Mouse (Mus musculus) lung, embryonic 14.5 days (tissue): ENCODE data around the gene Rpl15. TPM values are rescaled to one million over a fixed set of nuclear protein-coding genes. Genes with fewer than 3 reads are reported as not detected.

Source experiments
- ATAC-seq: fragments of 200-750 bp; cut with Nextera tagmentation; 2 replicates; pipeline ENCODE4 v1.8.0; 2017; ENCODE audit warnings: mild to moderate bottlenecking, moderate TSS enrichment, moderate library complexity; ENCODE audit not compliant: insufficient read depth
- DNase-seq: peaks from one replicate; pipeline ENCODE4 v3.0.0-alpha.2; 2015
- H3K27ac ChIP-seq: fragments of 300-500 bp; sonication (generic); 2 replicates; pipeline ENCODE4 v1.5.1; 2014; ENCODE audit warnings: low read depth, mild to moderate bottlenecking, moderate library complexity
- H3K27me3 ChIP-seq: fragments of 300-500 bp; sonication (generic); 2 replicates; pipeline ENCODE4 v1.6.1; 2014; ENCODE audit warnings: low read length, control low read depth; ENCODE audit not compliant: insufficient read depth
- H3K36me3 ChIP-seq: fragments of 300-500 bp; sonication (generic); 2 replicates; pipeline ENCODE4 v1.6.1; 2014; ENCODE audit warnings: control low read depth; ENCODE audit not compliant: insufficient read depth
- H3K4me1 ChIP-seq: fragments of 300-500 bp; sonication (generic); 2 replicates; pipeline ENCODE4 v1.6.1; 2014; ENCODE audit warnings: antibody characterized with exemption, control low read depth; ENCODE audit not compliant: insufficient read depth
- H3K4me2 ChIP-seq: fragments of 300-500 bp; sonication (generic); 2 replicates; pipeline ENCODE4 v1.6.1; 2014; ENCODE audit warnings: mild to moderate bottlenecking
- H3K4me3 ChIP-seq: fragments of 300-500 bp; sonication (generic); 2 replicates; pipeline ENCODE4 v1.5.1; 2014; ENCODE audit warnings: low read depth, low read length
- H3K9ac ChIP-seq: fragments of 300-500 bp; sonication (generic); 2 replicates; pipeline ENCODE4 v1.6.1; 2014
- H3K9me3 ChIP-seq: fragments of 300-500 bp; sonication (generic); 2 replicates; pipeline ENCODE4 v1.6.1; 2016; ENCODE audit warnings: low read depth, low read length, control low read depth
- CTCF ChIP-seq: IDR thresholded peaks from 2 replicates; pipeline ENCODE4 v1.5.1; 2016; ENCODE audit warnings: antibody characterized with exemption, low read depth
- WGBS: fragments of 180-500 bp; shearing (Covaris S2); extraction: QIAGEN DNeasy Blood & Tissue Kit; methylation state at CpG from one replicate; pipeline ENCODE4 v1.1.7; 2014; 5-methylcytosine and 5-hydroxymethylcytosine counted together
- polyA plus RNA-seq: library from polyadenylated mRNA; unstranded; fragments of >200 nt; fragmentation: Nextera tagmentation; extraction: Ambion mirVana; gene quantifications from 2 replicates; pipeline ENCODE4 v1.2.1, GENCODE M21; 2014

Gene Rpl15
- 533 and 550 TPM in 2 replicates for polyA plus RNA-seq

DNA sequence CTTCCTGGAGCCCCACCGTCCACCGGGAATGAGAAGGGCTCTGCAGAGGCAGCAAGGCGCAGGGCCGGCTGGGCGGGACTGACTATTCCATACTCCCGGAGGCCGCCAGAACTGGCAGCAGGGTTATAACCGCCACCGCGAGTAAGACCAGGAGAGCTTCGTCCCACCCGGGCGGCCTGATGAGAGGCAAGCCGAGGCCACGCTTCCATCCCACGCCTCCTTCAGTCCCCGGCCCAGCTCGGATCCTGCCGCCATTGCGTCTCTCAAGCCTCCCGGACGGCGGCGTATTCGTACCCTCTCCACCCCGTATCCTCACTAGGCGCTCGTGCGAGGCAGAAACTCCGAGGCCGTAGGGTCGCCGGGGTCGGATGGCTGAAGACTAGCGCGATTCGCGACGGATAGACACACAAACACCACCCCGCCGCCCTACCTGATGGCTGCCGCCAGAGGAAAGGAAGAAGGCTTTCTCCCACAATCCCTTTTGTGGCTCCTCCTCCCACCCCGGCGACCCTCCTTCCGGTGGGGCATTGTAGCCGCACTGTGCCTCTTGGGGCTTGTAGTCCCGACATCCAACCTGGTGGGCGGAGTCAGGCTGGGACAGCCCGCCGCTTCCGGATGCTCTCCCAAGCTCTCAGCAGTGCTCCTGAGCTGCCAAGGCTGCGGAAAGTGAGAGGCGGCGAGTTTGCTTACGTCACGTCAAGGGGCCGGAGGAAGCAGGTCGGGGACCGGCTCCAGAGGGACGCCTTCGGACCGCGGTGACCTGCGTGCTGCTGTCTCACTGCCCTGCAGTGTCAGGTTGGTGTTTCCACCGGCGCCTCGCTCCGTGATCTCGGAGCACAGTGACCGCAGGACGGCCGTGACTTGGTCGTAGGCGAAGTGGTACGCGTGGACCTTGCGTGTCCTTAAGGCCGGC, at the start of gene Rpl15, which contains the start of gene Nkiras1:
TSS of gene Rpl15 (minus strand) at position 863 of the 913 bp plus-strand sequence.
TSS of gene Nkiras1 (plus strand) at position 608 of the 913 bp plus-strand sequence.
- Histone ChIP-seq H3K9me3 (no peaks in the 10 kb centered on the region), H3K27me3 (no peaks in the 10 kb centered on the region), H3K4me3 (peak within 1 kb of the TSS; percentile 89), H3K4me1 (no peaks in the 10 kb centered on the region), H3K36me3 (peaks cover 30% of the 10 kb centered on the region), H3K27ac (peak within 1 kb of the TSS; percentile 85), H3K4me2 (peak within 1 kb of the TSS; percentile 72), H3K9ac (peak within 1 kb of the TSS; percentile 95)
- peak; percentile 18; the same call in 1 of the 2 replicates for TF ChIP-seq CTCF
- ATAC-seq: peak; percentile 100
- under 1% methylated on average over 78 of the region's 78 CpGs for WGBS
- peak; percentile 99 for DNase-seq

DNA sequence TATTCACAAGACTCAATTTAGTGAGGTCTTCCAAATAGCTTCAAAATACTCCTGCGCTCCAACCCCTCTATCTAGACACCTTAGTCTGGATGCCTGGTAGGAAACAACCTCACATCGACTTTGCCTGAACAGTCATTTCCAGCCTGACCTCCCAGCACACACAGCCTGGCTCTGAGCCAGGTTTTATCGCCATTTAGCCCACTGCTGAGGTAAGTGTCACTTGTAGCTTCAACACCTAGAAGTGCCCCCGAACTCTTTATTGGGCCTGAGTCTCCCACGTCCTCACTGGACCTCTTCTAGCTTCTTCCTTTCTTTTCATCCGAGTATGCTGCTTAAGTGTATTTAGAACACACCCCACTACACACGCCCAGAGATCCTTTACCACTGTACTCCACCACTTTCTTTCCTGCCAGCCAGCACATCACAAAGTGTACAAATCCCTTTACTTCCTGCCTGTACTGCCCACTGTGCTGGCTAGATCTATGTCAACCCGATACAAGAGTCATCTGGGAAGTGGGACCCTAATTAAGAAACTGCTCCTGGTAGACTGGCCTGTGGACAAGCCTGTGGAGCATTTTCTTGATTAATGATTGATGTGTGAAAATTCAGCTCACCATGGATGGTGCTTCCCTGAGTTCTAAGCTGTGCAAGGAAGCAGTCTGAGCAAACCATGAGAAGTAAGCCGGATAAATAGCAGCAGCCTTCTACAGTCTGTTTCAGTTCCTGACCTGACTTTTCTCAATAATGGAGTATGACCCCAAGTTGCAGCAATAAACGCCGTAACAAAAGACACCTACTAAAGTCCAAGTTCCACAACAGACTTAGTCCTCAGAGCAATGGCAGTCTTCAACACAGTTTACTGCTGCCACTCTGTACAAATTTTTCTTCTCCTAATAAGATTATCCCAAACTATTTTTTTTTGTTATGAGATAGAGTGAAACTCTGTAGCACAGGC, 46.5 kb upstream of the Rpl15 start:
- Histone ChIP-seq H3K9me3 (no peaks in the 10 kb centered on the region), H3K36me3 (0 out of 2 replicates have a peak, but pooled peaks cover 8% of the 10 kb centered on the region), H3K4me1 (no peaks in the 10 kb centered on the region), H3K4me3 (no peak overlapping the region), H3K27ac (no peak overlapping the region), H3K27me3 (no peaks in the 10 kb centered on the region), H3K4me2 (no peak overlapping the region), H3K9ac (no peak overlapping the region)
- ATAC-seq: no peak
- TF ChIP-seq CTCF: no peak
- 53% methylated on average over 11 of the region's 11 CpGs for WGBS
- peak; percentile 37 for DNase-seq

DNA sequence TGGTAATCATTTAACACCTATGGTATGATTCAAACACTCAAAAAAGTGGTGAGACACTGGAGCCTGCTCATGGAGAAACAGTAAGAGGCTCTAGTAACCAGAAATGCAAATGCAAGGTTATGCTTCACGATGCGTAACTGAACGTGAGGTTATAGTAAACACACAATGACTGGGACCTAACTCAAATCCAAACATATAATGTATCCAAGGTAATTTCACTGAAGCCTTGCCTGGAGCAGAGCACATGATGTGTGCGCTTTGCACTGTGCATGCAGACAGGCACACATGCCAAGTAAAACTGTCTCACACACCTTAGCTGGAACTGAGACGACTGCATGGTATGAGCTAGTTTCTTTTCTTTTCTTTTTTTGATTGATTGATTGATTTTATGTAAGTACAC, 33.0 kb upstream of the Rpl15 start:
- H3K4me1 ChIP-seq: no peaks in the 10 kb centered on the region
- ATAC-seq: no peak
- H3K9ac ChIP-seq: no peak overlapping the region
- 87% methylated on average over 5 of the region's 5 CpGs for WGBS
- no peak for TF ChIP-seq CTCF
- H3K4me2 ChIP-seq: no peak overlapping the region
- no peak for DNase-seq
- no peaks in the 10 kb centered on the region for H3K9me3 ChIP-seq
- no peaks in the 10 kb centered on the region for H3K27me3 ChIP-seq
- no peak overlapping the region for H3K4me3 ChIP-seq
- no peak overlapping the region for H3K27ac ChIP-seq
- no peaks in the 10 kb centered on the region; the same call in 1 of the 2 replicates for H3K36me3 ChIP-seq

DNA sequence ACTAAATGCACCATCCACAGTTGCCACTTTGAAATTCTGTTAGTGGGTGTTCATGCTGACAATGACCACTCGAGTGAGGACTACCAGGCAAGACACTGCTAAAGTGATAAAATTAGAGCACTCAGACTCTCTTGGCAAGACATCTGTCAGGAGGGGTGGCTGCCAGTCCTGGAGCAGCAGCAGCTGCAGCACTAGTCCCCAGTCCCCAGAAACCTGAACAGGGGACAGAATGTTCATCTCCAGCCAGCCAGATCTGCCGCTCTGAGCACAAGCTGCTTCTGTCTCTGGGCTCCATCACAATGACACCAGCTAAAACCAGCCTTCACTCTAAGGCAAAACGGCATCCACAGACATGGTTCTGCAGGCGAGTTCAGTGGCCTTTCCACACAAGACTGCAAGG, 32.1 kb upstream of the Rpl15 start:
- no peak for ATAC-seq
- Histone ChIP-seq H3K27me3 (no peaks in the 10 kb centered on the region), H3K9me3 (no peaks in the 10 kb centered on the region), H3K36me3 (no peaks in the 10 kb centered on the region; the same call in 1 of the 2 replicates), H3K4me3 (no peak overlapping the region), H3K4me2 (no peak overlapping the region), H3K27ac (no peak overlapping the region), H3K4me1 (no peaks in the 10 kb centered on the region), H3K9ac (no peak overlapping the region)
- WGBS: 74% methylated on average over 4 of the region's 4 CpGs
- DNase-seq: no peak
- no peak for TF ChIP-seq CTCF

DNA sequence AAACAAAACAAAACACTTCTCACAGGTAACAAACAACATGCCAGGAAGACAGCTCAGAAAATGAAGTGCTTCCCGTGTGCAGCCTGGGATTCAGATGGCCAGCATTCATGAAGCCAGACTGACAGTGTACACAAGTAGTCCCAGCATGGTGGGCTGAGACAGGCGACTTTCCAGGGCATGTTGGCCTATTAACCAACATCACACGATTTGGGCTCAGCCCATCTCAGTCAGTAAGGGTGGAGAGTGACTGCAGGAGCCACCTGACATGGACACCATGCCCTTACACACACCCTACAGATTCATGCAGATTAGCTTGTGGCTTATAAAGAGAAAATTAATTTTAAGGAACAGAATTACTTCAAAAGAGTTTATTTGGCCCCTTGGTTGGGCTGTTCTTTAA, 31.6 kb upstream of the Rpl15 start:
- Histone ChIP-seq H3K9ac (no peak overlapping the region), H3K4me2 (no peak overlapping the region), H3K36me3 (no peaks in the 10 kb centered on the region; the same call in 1 of the 2 replicates), H3K4me3 (no peak overlapping the region), H3K27me3 (no peaks in the 10 kb centered on the region), H3K4me1 (no peaks in the 10 kb centered on the region), H3K27ac (no peak overlapping the region), H3K9me3 (no peaks in the 10 kb centered on the region)
- ATAC-seq (no peak), DNase-seq (no peak)
- no peak for TF ChIP-seq CTCF
- 59% methylated on average over 3 of the region's 3 CpGs for WGBS

DNA sequence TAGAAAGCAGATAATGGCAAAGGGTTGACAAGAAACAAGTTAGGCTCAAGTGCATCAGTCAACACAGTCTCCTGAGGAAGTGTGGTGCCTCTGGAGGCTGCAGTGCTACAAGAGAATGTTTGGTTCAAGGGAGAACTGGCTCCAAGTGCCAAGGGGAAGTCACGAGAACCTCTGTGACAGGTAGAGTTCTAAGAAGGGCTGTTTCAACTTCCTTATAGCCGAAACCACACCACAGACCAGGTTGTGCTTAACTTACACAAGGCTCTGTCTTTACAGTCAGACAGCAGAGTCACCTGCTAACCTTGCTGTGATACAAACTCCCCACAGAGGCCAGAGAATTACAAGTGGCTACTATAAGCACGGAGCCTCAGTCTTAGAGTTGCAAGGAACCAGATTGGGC, 30.4 kb upstream of the Rpl15 start:
- no peak overlapping the region for H3K27ac ChIP-seq
- H3K9ac ChIP-seq: no peak overlapping the region
- H3K4me2 ChIP-seq: no peak overlapping the region
- no peaks in the 10 kb centered on the region for H3K9me3 ChIP-seq
- WGBS: 67% methylated on average over 3 of the region's 3 CpGs
- no peaks in the 10 kb centered on the region for H3K4me1 ChIP-seq
- no peak for TF ChIP-seq CTCF
- DNase-seq (no peak), ATAC-seq (no peak)
- H3K36me3 ChIP-seq: no peaks in the 10 kb centered on the region; the same call in 1 of the 2 replicates
- no peaks in the 10 kb centered on the region for H3K27me3 ChIP-seq
- H3K4me3 ChIP-seq: no peak overlapping the region
